Mouse (Mus musculus): ENCODE measurements at regions not wholly inside any gene's neighbourhood (a gene's known extent, or its start where the extent isn't known, plus 50 kb on each side); places are given as distances from the start of the nearest gene placed in this dataset.

- Histone ChIP-seq H3K4me2 (ENCODE audit: low read depth, low read length) (no peak overlapping the region), H3K27me3 (ENCODE audit: control insufficient read depth, insufficient read depth, low read depth, low read length) (no peaks in the 10 kb centered on the region), H3K9ac (ENCODE audit: low read depth, low read length) (no peak overlapping the region), H3K4me3 (ENCODE audit: low read depth, low read length) (no peak overlapping the region), H3K36me3 (ENCODE audit: control insufficient read depth, insufficient read depth) (no peaks in the 10 kb centered on the region), H3K9me3 (replicated peaks; ENCODE audit: control insufficient read depth, low read length) (no peaks in the 10 kb centered on the region), H3K27ac (ENCODE audit: low read length) (no peak overlapping the region), H3K4me1 (ENCODE audit: control insufficient read depth, low read depth, low read length) (peaks cover 2% of the 10 kb centered on the region)
- no peak for ATAC-seq (ENCODE audit: low read depth)
- WGBS (ENCODE audit: insufficient replicate concordance), result 58% methylated on average over 21 of the region's 21 CpGs
Measured at GRCm38 (mm10) chr13:97514421-97515066, 245.9 kb downstream of the Gm10260 start.

GRCm38 (mm10) chr13:97512521-97512920 is 247.9 kb downstream of the Gm10260 start:
- WGBS (ENCODE audit: insufficient replicate concordance), result 49% methylated on average over 4 of the region's 4 CpGs
- no peaks in the 10 kb centered on the region for H3K36me3 ChIP-seq (ENCODE audit: control insufficient read depth, insufficient read depth)
- H3K4me2 ChIP-seq (ENCODE audit: low read depth, low read length), result no peak overlapping the region
- no peak overlapping the region for H3K27ac ChIP-seq (ENCODE audit: low read length)
- ATAC-seq (ENCODE audit: low read depth), result no peak
- no peaks in the 10 kb centered on the region for H3K9me3 ChIP-seq (replicated peaks; ENCODE audit: control insufficient read depth, low read length)
- H3K27me3 ChIP-seq (ENCODE audit: control insufficient read depth, insufficient read depth, low read depth, low read length), result no peaks in the 10 kb centered on the region
- H3K4me3 ChIP-seq (ENCODE audit: low read depth, low read length), result no peak overlapping the region
- peaks cover 2% of the 10 kb centered on the region for H3K4me1 ChIP-seq (ENCODE audit: control insufficient read depth, low read depth, low read length)
- no peak overlapping the region for H3K9ac ChIP-seq (ENCODE audit: low read depth, low read length)

GRCm38 (mm10) chr13:97510431-97511261 is 249.8 kb downstream of the Gm10260 start:
- 13% methylated on average over 10 of the region's 10 CpGs for WGBS (ENCODE audit: insufficient replicate concordance)
- H3K4me1 ChIP-seq (ENCODE audit: control insufficient read depth, low read depth, low read length), result peaks cover 2% of the 10 kb centered on the region
- peak; percentile 78 for ATAC-seq (ENCODE audit: low read depth)
- H3K9ac ChIP-seq (ENCODE audit: low read depth, low read length), result no peak overlapping the region
- H3K27me3 ChIP-seq (ENCODE audit: control insufficient read depth, insufficient read depth, low read depth, low read length), result no peaks in the 10 kb centered on the region
- H3K36me3 ChIP-seq (ENCODE audit: control insufficient read depth, insufficient read depth), result no peaks in the 10 kb centered on the region
- no peaks in the 10 kb centered on the region for H3K9me3 ChIP-seq (replicated peaks; ENCODE audit: control insufficient read depth, low read length)
- no peak overlapping the region for H3K4me3 ChIP-seq (ENCODE audit: low read depth, low read length)
- H3K27ac ChIP-seq (ENCODE audit: low read length), result no peak overlapping the region
- H3K4me2 ChIP-seq (ENCODE audit: low read depth, low read length), result no peak overlapping the region

- H3K9me3 ChIP-seq (replicated peaks; ENCODE audit: control insufficient read depth, low read length), result no peaks in the 10 kb centered on the region
- H3K4me3 ChIP-seq (ENCODE audit: low read depth, low read length), result no peak overlapping the region
- H3K4me2 ChIP-seq (ENCODE audit: low read depth, low read length), result no peak overlapping the region
- no peak overlapping the region for H3K27ac ChIP-seq (ENCODE audit: low read length)
- H3K36me3 ChIP-seq (ENCODE audit: control insufficient read depth, insufficient read depth), result no peaks in the 10 kb centered on the region
- H3K4me1 ChIP-seq (ENCODE audit: control insufficient read depth, low read depth, low read length), result no peaks in the 10 kb centered on the region
- no peak overlapping the region for H3K9ac ChIP-seq (ENCODE audit: low read depth, low read length)
- no peaks in the 10 kb centered on the region for H3K27me3 ChIP-seq (ENCODE audit: control insufficient read depth, insufficient read depth, low read depth, low read length)
- no peak for ATAC-seq (ENCODE audit: low read depth)
- 76% methylated on average over 5 of the region's 5 CpGs for WGBS (ENCODE audit: insufficient replicate concordance)
Measured at GRCm38 (mm10) chr13:97504949-97505348, 255.5 kb downstream of the Gm10260 start.

- no peaks in the 10 kb centered on the region for H3K9me3 ChIP-seq (replicated peaks; ENCODE audit: control insufficient read depth, low read length)
- no peaks in the 10 kb centered on the region for H3K27me3 ChIP-seq (ENCODE audit: control insufficient read depth, insufficient read depth, low read depth, low read length)
- H3K4me1 ChIP-seq (ENCODE audit: control insufficient read depth, low read depth, low read length), result no peaks in the 10 kb centered on the region
- H3K9ac ChIP-seq (ENCODE audit: low read depth, low read length), result no peak overlapping the region
- 67% methylated on average over 10 of the region's 10 CpGs for WGBS (ENCODE audit: insufficient replicate concordance)
- H3K4me3 ChIP-seq (ENCODE audit: low read depth, low read length), result no peak overlapping the region
- no peak for ATAC-seq (ENCODE audit: low read depth)
- H3K4me2 ChIP-seq (ENCODE audit: low read depth, low read length), result no peak overlapping the region
- H3K27ac ChIP-seq (ENCODE audit: low read length), result no peak overlapping the region
- no peaks in the 10 kb centered on the region for H3K36me3 ChIP-seq (ENCODE audit: control insufficient read depth, insufficient read depth)
Measured at GRCm38 (mm10) chr13:97503955-97504739, 256.3 kb downstream of the Gm10260 start.

- Histone ChIP-seq H3K4me2 (ENCODE audit: low read depth, low read length) (no peak overlapping the region), H3K4me1 (ENCODE audit: control insufficient read depth, low read depth, low read length) (no peaks in the 10 kb centered on the region), H3K36me3 (ENCODE audit: control insufficient read depth, insufficient read depth) (no peaks in the 10 kb centered on the region), H3K27ac (ENCODE audit: low read length) (no peak overlapping the region), H3K27me3 (ENCODE audit: control insufficient read depth, insufficient read depth, low read depth, low read length) (no peaks in the 10 kb centered on the region), H3K9ac (ENCODE audit: low read depth, low read length) (no peak overlapping the region), H3K9me3 (replicated peaks; ENCODE audit: control insufficient read depth, low read length) (no peaks in the 10 kb centered on the region), H3K4me3 (ENCODE audit: low read depth, low read length) (no peak overlapping the region)
- 45% methylated on average over 5 of the region's 5 CpGs for WGBS (ENCODE audit: insufficient replicate concordance)
- no peak for ATAC-seq (ENCODE audit: low read depth)
Measured at GRCm38 (mm10) chr13:97503391-97503790, 257.0 kb downstream of the Gm10260 start.

GRCm38 (mm10) chr13:97500155-97500554 is 259.2 kb downstream of the Enc1 start:
- H3K4me2 ChIP-seq (ENCODE audit: low read depth, low read length), result no peak overlapping the region
- H3K27me3 ChIP-seq (ENCODE audit: control insufficient read depth, insufficient read depth, low read depth, low read length), result no peaks in the 10 kb centered on the region
- H3K9ac ChIP-seq (ENCODE audit: low read depth, low read length), result no peak overlapping the region
- no peaks in the 10 kb centered on the region for H3K36me3 ChIP-seq (ENCODE audit: control insufficient read depth, insufficient read depth)
- no peak for ATAC-seq (ENCODE audit: low read depth)
- 72% methylated on average over 8 of the region's 8 CpGs for WGBS (ENCODE audit: insufficient replicate concordance)
- H3K4me3 ChIP-seq (ENCODE audit: low read depth, low read length), result no peak overlapping the region
- H3K27ac ChIP-seq (ENCODE audit: low read length), result no peak overlapping the region
- no peaks in the 10 kb centered on the region for H3K9me3 ChIP-seq (replicated peaks; ENCODE audit: control insufficient read depth, low read length)
- H3K4me1 ChIP-seq (ENCODE audit: control insufficient read depth, low read depth, low read length), result no peaks in the 10 kb centered on the region

- H3K4me3 ChIP-seq (ENCODE audit: low read depth, low read length), result no peak overlapping the region
- H3K9me3 ChIP-seq (replicated peaks; ENCODE audit: control insufficient read depth, low read length), result no peaks in the 10 kb centered on the region
- H3K27ac ChIP-seq (ENCODE audit: low read length), result no peak overlapping the region
- no peak overlapping the region for H3K9ac ChIP-seq (ENCODE audit: low read depth, low read length)
- 46% methylated on average over 5 of the region's 5 CpGs for WGBS (ENCODE audit: insufficient replicate concordance)
- no peak overlapping the region for H3K4me2 ChIP-seq (ENCODE audit: low read depth, low read length)
- H3K36me3 ChIP-seq (ENCODE audit: control insufficient read depth, insufficient read depth), result no peaks in the 10 kb centered on the region
- ATAC-seq (ENCODE audit: low read depth), result no peak
- no peaks in the 10 kb centered on the region for H3K27me3 ChIP-seq (ENCODE audit: control insufficient read depth, insufficient read depth, low read depth, low read length)
- no peaks in the 10 kb centered on the region for H3K4me1 ChIP-seq (ENCODE audit: control insufficient read depth, low read depth, low read length)
Measured at GRCm38 (mm10) chr13:97498981-97499380, 258.1 kb downstream of the Enc1 start.

GRCm38 (mm10) chr13:97497928-97498327 is 257.0 kb downstream of the Enc1 start:
- Histone ChIP-seq H3K4me3 (ENCODE audit: low read depth, low read length) (no peak overlapping the region), H3K36me3 (ENCODE audit: control insufficient read depth, insufficient read depth) (no peaks in the 10 kb centered on the region), H3K9ac (ENCODE audit: low read depth, low read length) (no peak overlapping the region), H3K27me3 (ENCODE audit: control insufficient read depth, insufficient read depth, low read depth, low read length) (no peaks in the 10 kb centered on the region), H3K27ac (ENCODE audit: low read length) (no peak overlapping the region), H3K9me3 (replicated peaks; ENCODE audit: control insufficient read depth, low read length) (no peaks in the 10 kb centered on the region), H3K4me2 (ENCODE audit: low read depth, low read length) (no peak overlapping the region), H3K4me1 (ENCODE audit: control insufficient read depth, low read depth, low read length) (no peaks in the 10 kb centered on the region)
- no peak for ATAC-seq (ENCODE audit: low read depth)
- WGBS (ENCODE audit: insufficient replicate concordance), result 59% methylated on average over 5 of the region's 5 CpGs
